In the genomic region with DNA sequence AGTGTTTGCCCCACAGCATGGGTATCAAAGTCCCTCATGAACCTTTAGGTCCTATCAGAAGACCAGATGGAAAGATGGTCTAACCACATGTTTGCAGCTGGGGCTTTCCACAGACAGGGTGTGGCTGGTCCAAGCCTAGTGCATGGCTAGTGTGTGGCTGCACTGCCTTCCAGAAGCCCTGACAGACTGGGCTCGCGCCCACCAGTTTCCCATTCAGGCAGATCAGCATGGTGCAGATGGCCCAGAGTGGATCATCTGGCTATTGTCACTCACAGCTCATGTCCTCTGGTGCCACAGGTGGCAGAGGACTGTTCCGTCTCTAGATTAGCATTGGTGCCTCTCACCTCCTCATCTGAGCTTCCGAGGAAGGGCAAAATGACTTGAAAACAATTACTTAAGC, we compare ENCODE assay signal across 17 mouse cellular contexts. TPM values are rescaled to one million over a fixed set of nuclear protein-coding genes. Genes with fewer than 3 reads are reported as not detected.
DNase-seq lines count a peak whose midpoint lies in the region; TF ChIP-seq lines count a peak whose summit lies in the region.
"Had no signal": no experiment of that assay in that cellular context is flagged by ENCODE, and none has a peak within 500 bp of the region (broad histone marks: within the 10 kb centered on the region; RNA-seq: fewer than 3 reads in every experiment).

No protein-coding gene starts in this region.

- H3K4me1 ChIP-seq in heart, embryonic 10.5 days, result peaks cover 59% of the 10 kb centered on the region

- 0 out of 2 replicates have a peak, but pooled peaks cover 3% of the 10 kb centered on the region for H3K9me3 ChIP-seq in heart, embryonic 10.5 days

- no peaks in the 10 kb centered on the region for H3K27me3 ChIP-seq in C2C12 (ENCODE audit: control insufficient read depth, insufficient read depth, insufficient read length)
- no peaks in the 10 kb centered on the region for H3K27me3 ChIP-seq in heart, embryonic 10.5 days (ENCODE audit: insufficient read depth, poor library complexity, severe bottlenecking)
- H3K27me3 ChIP-seq: Patski had no signal

- peak; percentile 96 for DNase-seq in heart, adult 11 months
- no peak for DNase-seq in heart, postnatal 14 days
- DNase-seq in heart, embryonic 10.5 days (ENCODE audit: low spot score), result peak; percentile 84
- peak; percentile 22 to 42 for DNase-seq in layer of hippocampus, adult 18-20 months (ENCODE audit: low spot score in 2 of 2)
- no peak for DNase-seq in adrenal gland, postnatal 10 days
- DNase-seq in left cerebral cortex, adult 11 months (ENCODE audit: low spot score), result no peak
- DNase-seq in adrenal gland, adult 2 months, result no peak
- DNase-seq: adrenal gland, postnatal 36 days; cerebellum, adult 11 months; embryo, embryonic 11 days; gastrocnemius, postnatal 25 days; lung, postnatal 4 days; thymus, postnatal 25 days had no signal

- peak overlapping the region; percentile 74 for H3K27ac ChIP-seq in heart, embryonic 10.5 days
- H3K27ac ChIP-seq: layer of hippocampus, adult 2 months had no signal

- intact Hi-C loops in heart, postnatal 14 days (cut with DNase I), result no loop called here

- no peaks in the 10 kb centered on the region for H3K36me3 ChIP-seq in C2C12 (ENCODE audit: control insufficient read depth, insufficient read depth)
- H3K36me3 ChIP-seq in heart, embryonic 10.5 days, result peaks cover 7% of the 10 kb centered on the region; the same call in 1 of the 2 replicates

- H3K79me2 ChIP-seq in C2C12 (ENCODE audit: control insufficient read depth, insufficient read depth), result no peaks in the 10 kb centered on the region

- no peak for TF ChIP-seq CTCF in C2C12 (IDR thresholded peaks at IDR 0.05; ENCODE audit: control insufficient read depth, insufficient read depth, insufficient read length)

- no peak overlapping the region for H3ac ChIP-seq in C2C12 (ENCODE audit: control insufficient read depth, insufficient read length, low read depth)

- no peak overlapping the region for H3K4me3 ChIP-seq in C2C12 (ENCODE audit: insufficient read depth, poor library complexity, severe bottlenecking)
- peak overlapping the region; percentile 13; the same call in 1 of the 2 replicates for H3K4me3 ChIP-seq in heart, embryonic 10.5 days
- H3K4me3 ChIP-seq: layer of hippocampus, adult 2 months had no signal

- no peaks in the 10 kb centered on the region for H3K79me3 ChIP-seq in C2C12 (ENCODE audit: low read depth)

- 29% methylated on average over 4 of the region's 4 CpGs for WGBS in heart, embryonic 10.5 days

TF ChIP-seq in C2C12, 6 proteins besides CTCF, POLR2A, EP300 and RAD21:
- TF ChIP-seq FOSL1 (IDR thresholded peaks at IDR 0.05; ENCODE audit: insufficient read depth, low read length, poor library complexity, severe bottlenecking), result no peak
- peak; percentile 87 for TF ChIP-seq MYOD1 (IDR thresholded peaks at IDR 0.05; ENCODE audit: control insufficient read depth, insufficient read length, low read depth)
- TF ChIP-seq CEBPB (IDR thresholded peaks at IDR 0.05; ENCODE audit: low read depth), result no peak

RNA-seq across cellular contexts. Expression of a gene that starts 33.8 kb away (rescaled TPM):
- total RNA-seq in heart, postnatal 14 days (2021), result 100 to 1,000 TPM; 224 to 225 TPM
- polyA plus RNA-seq in C2C12 (2012; fragmentation: generic; extraction: Trizol), result 23.1 TPM
- 18.3 and 34.7 TPM in 2 replicates for polyA plus RNA-seq in heart, embryonic 10.5 days (2016; fragmentation: Nextera tagmentation; extraction: Ambion mirVana)
- total RNA-seq in layer of hippocampus, adult 18-20 months (2021), result 1 to 10 TPM; 1.7 to 2.9 TPM
- 1 to 10 TPM; 1.7 to 7.6 TPM for total RNA-seq in adrenal gland, postnatal 10 days (2021)
- total RNA-seq in adrenal gland, adult 2 months (2021), result 1 to 10 TPM; 1.2 to 2.0 TPM
- 0.49 and 1.0 TPM in 2 replicates for polyA plus RNA-seq in adrenal gland, adult 2 months (2012; rRNA removed)
- total RNA-seq: monocyte, adult 5-6 weeks had no signal

Comparison
In these comparisons a context has a peak if more than half of its experiments do, and no peak if none do; other contexts are left out.
1. DNase-seq: peak in heart, adult 11 months (single experiment), heart, embryonic 10.5 days (single experiment) and layer of hippocampus, adult 18-20 months (2 of 2); none in heart, postnatal 14 days (0 of 2), adrenal gland, postnatal 10 days (single experiment), left cerebral cortex, adult 11 months (single experiment) and adrenal gland, adult 2 months (single experiment).
2. RNA of a gene that starts 33.8 kb away (total RNA-seq): 224 to 225 TPM in heart, postnatal 14 days; 1.7 to 7.6 TPM in adrenal gland, postnatal 10 days, 1.7 to 2.9 TPM in layer of hippocampus, adult 18-20 months and 1.2 to 2.0 TPM in adrenal gland, adult 2 months; every median in the first group is over 10 times any median in the second.